Mouse (Mus musculus) liver, embryonic 14 days (tissue): ENCODE results near the gene Oog1. TPM values are rescaled to one million over a fixed set of nuclear protein-coding genes. Genes with fewer than 3 reads are reported as not detected.

Experiments used
- polyA plus RNA-seq: library from polyadenylated mRNA; depleted of rRNA; stranded (reverse); fragments of >200 nt; gene quantifications from 2 replicates; pipeline ENCODE4 v1.2.3, GENCODE M21; 2012; rRNA removed

Gene Oog1
- polyA plus RNA-seq = not detected in 2 replicates

DNA sequence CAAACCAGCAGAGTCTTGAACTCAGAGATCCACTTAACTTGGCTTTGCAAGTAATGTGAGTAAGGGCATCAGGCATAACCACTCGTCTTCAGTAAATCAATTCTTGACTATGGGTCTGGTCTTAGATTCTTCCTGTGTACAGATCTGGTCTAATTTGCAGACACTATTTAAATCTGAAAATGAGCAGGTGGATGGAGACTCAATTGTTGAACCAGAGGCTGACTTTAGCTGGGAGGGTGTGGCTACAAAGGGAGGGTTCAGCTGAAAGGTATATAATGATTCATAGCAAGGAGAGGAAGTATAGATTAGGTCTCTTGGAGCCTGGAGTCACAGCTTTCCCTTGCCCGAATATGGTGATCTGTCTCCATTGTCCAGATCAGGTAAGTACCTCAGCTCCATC is at the start of gene Oog1:
Gene Oog1, plus strand, starts transcription at position 301 of the 400 bp plus-strand sequence.

DNA sequence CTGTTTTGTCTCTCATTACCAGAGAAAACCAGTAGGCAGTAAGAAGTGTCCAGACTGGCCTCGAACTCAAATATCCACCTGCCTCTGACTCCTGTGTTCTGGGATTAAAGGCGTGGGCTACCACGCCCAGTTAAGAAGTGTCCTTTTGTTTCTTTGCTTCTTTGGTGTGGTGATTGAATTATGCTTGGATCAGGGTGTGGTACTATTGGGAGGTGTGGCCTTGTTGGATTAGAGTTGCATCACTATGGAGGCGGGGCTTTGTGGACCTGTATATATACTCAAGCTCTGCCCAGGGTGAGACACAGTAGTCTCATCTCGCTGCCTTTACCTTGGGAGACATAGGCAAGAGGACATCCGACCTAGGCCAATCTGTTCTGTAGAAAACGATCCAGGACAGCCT is 16.1 kb downstream of the Oog1 start, which contains the start of gene Gm4027:
Gene Gm4027, plus strand, starts transcription at position 301 of the 400 bp plus-strand sequence.

DNA sequence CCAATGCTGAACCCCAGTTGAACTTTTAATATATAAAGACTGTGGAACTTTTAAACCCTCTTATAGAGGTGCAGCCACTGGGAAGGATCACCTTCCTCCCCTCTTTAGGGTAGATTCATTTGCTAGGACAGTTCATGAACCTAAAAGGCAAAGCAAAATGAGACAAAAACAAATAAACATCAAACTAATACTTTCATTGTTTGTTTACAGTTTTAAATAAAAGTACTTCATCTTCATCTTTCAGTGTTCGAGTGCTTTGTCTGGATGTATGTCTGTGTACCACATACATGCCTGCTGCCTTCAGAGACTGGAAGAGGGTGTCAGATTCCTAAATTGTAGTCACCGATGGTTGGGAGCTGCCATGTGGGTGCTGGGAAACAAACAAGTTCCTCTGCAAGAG is 42.0 kb downstream of the Oog1 start, which contains the start of gene Gm16381:
Gene Gm16381, minus strand, starts transcription at position 101 of the 400 bp plus-strand sequence.

Other genes starting within 250 kb of the Oog1 start
- 7.8 and 9.3 TPM in 2 replicates for gene Sptlc2, start 214.3 kb upstream of the Oog1 start, polyA plus RNA-seq
- 41.5 and 42.0 TPM in 2 replicates for gene Slirp, start 158.8 kb upstream of the Oog1 start, polyA plus RNA-seq
- 17.0 and 17.1 TPM in 2 replicates for gene Alkbh1, start 158.7 kb upstream of the Oog1 start, polyA plus RNA-seq
- 22.6 and 23.0 TPM in 2 replicates for gene Snw1, start 130.4 kb upstream of the Oog1 start, polyA plus RNA-seq
- gene Gm5788, start 108.0 kb upstream of the Oog1 start, polyA plus RNA-seq = not detected in 2 replicates
- not detected in 2 replicates for gene Gm8300, start 88.4 kb upstream of the Oog1 start, polyA plus RNA-seq
- not detected in 2 replicates for gene Gm4027, start 16.2 kb downstream of the Oog1 start, polyA plus RNA-seq
- not detected in 2 replicates for gene Gm16381, start 41.9 kb downstream of the Oog1 start, polyA plus RNA-seq
- not detected in 2 replicates for gene Gm21319, start 173.1 kb downstream of the Oog1 start, polyA plus RNA-seq
- gene Gm21936, start 192.8 kb downstream of the Oog1 start, polyA plus RNA-seq = not detected in 2 replicates
- not detected in 2 replicates for gene BB287469, start 213.9 kb downstream of the Oog1 start, polyA plus RNA-seq
- not detected in 2 replicates for gene Gm2001, start 239.7 kb downstream of the Oog1 start, polyA plus RNA-seq